Mouse (Mus musculus) cerebellum, adult 9-11 months (tissue): ENCODE results near the gene C2cd2.
"Not testable (repeated sequence)": the region's sequence is repeated elsewhere in the genome, so short reads cannot be mapped to it uniquely, and the experiment has no call there.

Source experiments
- DNase-seq: peaks from one replicate; pipeline ENCODE4 v3.0.0; 2022

The C2cd2 gene

GRCm38 (mm10) chr16:97962151-97962948, at the start of gene C2cd2, which contains the start of gene Zbtb21:
Gene C2cd2 (minus strand): TSS chr16:97962598.
Gene Zbtb21 (minus strand): TSS chr16:97962622.
- DNase-seq = peak; percentile 99

GRCm38 (mm10) chr16:97997383-97997731, 35.0 kb upstream of the C2cd2 start:
- DNase-seq = not testable (repeated sequence)

GRCm38 (mm10) chr16:97996616-97997382, 34.4 kb upstream of the C2cd2 start, which contains the start of gene B230307C23Rik:
Gene B230307C23Rik (plus strand): TSS chr16:97997315.
- peak; percentile 82 for DNase-seq

- peak; percentile 10 for DNase-seq
Observed at GRCm38 (mm10) chr16:97995849-97996615, 33.6 kb upstream of the C2cd2 start.

GRCm38 (mm10) chr16:97992477-97992876, 30.1 kb upstream of the C2cd2 start:
- DNase-seq = not testable (repeated sequence)

GRCm38 (mm10) chr16:97991517-97991916, 29.1 kb upstream of the C2cd2 start:
- DNase-seq = no peak

- no peak for DNase-seq
Observed at GRCm38 (mm10) chr16:97984589-97984988, 22.2 kb upstream of the C2cd2 start.

GRCm38 (mm10) chr16:97981362-97981761, 19.0 kb upstream of the C2cd2 start:
- no peak for DNase-seq

- no peak for DNase-seq
Observed at GRCm38 (mm10) chr16:97977722-97978121, 15.3 kb upstream of the C2cd2 start.

- no peak for DNase-seq
Observed at GRCm38 (mm10) chr16:97977277-97977676, 14.9 kb upstream of the C2cd2 start.

- no peak for DNase-seq
Observed at GRCm38 (mm10) chr16:97963956-97964540, 1.6 kb upstream of the C2cd2 start.

- no peak for DNase-seq
Observed at GRCm38 (mm10) chr16:97961381-97962150, 832 bp downstream of the C2cd2 start.

GRCm38 (mm10) chr16:97960348-97960747, 2.0 kb downstream of the C2cd2 start:
- DNase-seq = no peak

GRCm38 (mm10) chr16:97958401-97958973, 3.9 kb downstream of the C2cd2 start:
- no peak for DNase-seq

- no peak for DNase-seq
Observed at GRCm38 (mm10) chr16:97957626-97958025, 4.8 kb downstream of the C2cd2 start.

- DNase-seq = no peak
Observed at GRCm38 (mm10) chr16:97956011-97956410, 6.4 kb downstream of the C2cd2 start.

GRCm38 (mm10) chr16:97953300-97953699, 9.1 kb downstream of the C2cd2 start:
- no peak for DNase-seq

- no peak for DNase-seq
Observed at GRCm38 (mm10) chr16:97952801-97953200, 9.6 kb downstream of the C2cd2 start.

- DNase-seq = no peak
Observed at GRCm38 (mm10) chr16:97952371-97952770, 10.0 kb downstream of the C2cd2 start.

GRCm38 (mm10) chr16:97950061-97950460, 12.3 kb downstream of the C2cd2 start:
- DNase-seq = no peak

- no peak for DNase-seq
Observed at GRCm38 (mm10) chr16:97948836-97949235, 13.6 kb downstream of the C2cd2 start.

GRCm38 (mm10) chr16:97946993-97947392, 15.4 kb downstream of the C2cd2 start:
- not testable (repeated sequence) for DNase-seq
